8 mouse cellular contexts compared by ENCODE assay signal in the genomic region with DNA sequence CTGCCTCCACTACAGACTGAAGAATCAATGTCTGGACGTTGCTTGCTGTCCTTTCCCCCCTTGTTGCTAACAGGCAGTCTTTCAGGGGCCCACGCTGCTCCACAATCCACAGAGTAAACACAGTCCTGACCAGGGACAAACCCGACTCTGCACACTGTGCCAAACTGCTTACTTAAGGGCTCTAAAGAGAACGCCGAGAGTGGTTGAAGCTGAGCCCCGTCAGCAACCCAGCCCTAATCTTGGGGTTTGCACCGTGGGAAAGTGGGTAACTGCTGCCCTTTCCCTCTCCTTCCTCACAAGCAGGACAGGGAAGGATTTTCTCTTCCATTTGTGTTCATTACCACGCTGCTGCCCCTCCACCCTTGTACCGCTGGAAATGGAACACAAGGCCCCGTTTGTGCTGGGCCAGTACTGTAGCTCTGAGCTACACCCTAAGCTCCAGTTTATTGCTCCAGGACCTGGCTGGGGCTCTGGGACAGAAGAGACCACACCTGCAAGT.
DNase-seq lines count a peak whose midpoint lies in the region; ATAC-seq and TF ChIP-seq lines count a peak whose summit lies in the region.

No protein-coding gene starts in this region.

- DNase-seq in kidney, postnatal 25 days, result no peak
- DNase-seq in limb, embryonic 14.5 days (ENCODE audit: low spot score), result peak; percentile 32
- DNase-seq in cerebellum, adult 9-11 months, result no peak
- no peak for DNase-seq in left cerebral cortex, postnatal 25 days (ENCODE audit: low spot score in 2 of 2)
- DNase-seq in frontal cortex, postnatal 25 days (ENCODE audit: low spot score in 2 of 2), result no peak

- H3K9me3 ChIP-seq in kidney, embryonic 15.5 days (replicated peaks), result no peaks in the 10 kb centered on the region
- no peaks in the 10 kb centered on the region for H3K9me3 ChIP-seq in embryonic facial prominence, embryonic 12.5 days
- H3K9me3 ChIP-seq in limb, embryonic 14.5 days (ENCODE audit: control insufficient read depth, low read length), result no peaks in the 10 kb centered on the region

- intact Hi-C loops in left cerebral cortex, postnatal 25 days (cut with DNase I), result no loop called here

- 22% methylated on average over 10 of the region's 10 CpGs for WGBS in kidney, embryonic 15.5 days
- WGBS in embryonic facial prominence, embryonic 12.5 days, result 16% methylated on average over 10 of the region's 10 CpGs
- WGBS in limb, embryonic 14.5 days, result 31% methylated on average over 10 of the region's 10 CpGs
- WGBS in small intestine, adult 2 months, result 10% methylated on average over 10 of the region's 10 CpGs

- no peak overlapping the region for H3K4me3 ChIP-seq in kidney, embryonic 15.5 days (replicated peaks)
- no peak overlapping the region for H3K4me3 ChIP-seq in embryonic facial prominence, embryonic 12.5 days
- H3K4me3 ChIP-seq in limb, embryonic 14.5 days (replicated peaks; ENCODE audit: low read length), result no peak overlapping the region
- H3K4me3 ChIP-seq in small intestine, adult 2 months (ENCODE audit: low read depth, low read length), result no peak overlapping the region; the same call in 1 of the 2 replicates

- no peak for TF ChIP-seq CTCF in small intestine, adult 2 months (IDR thresholded peaks at IDR 0.05; ENCODE audit: extremely low read depth, insufficient read length, insufficient replicate concordance, low read depth, low read length)

- H3K9ac ChIP-seq in kidney, embryonic 15.5 days, result no peak overlapping the region
- 0 out of 2 replicates have a peak overlapping the region, but pooled peaks have one; percentile 0 for H3K9ac ChIP-seq in embryonic facial prominence, embryonic 12.5 days
- H3K9ac ChIP-seq in limb, embryonic 14.5 days (ENCODE audit: low read depth, low read length, severe bottlenecking), result peak overlapping the region; percentile 38; the same call in 1 of the 2 replicates

- H3K36me3 ChIP-seq in kidney, embryonic 15.5 days, result no peaks in the 10 kb centered on the region
- H3K36me3 ChIP-seq in embryonic facial prominence, embryonic 12.5 days, result no peaks in the 10 kb centered on the region
- no peaks in the 10 kb centered on the region for H3K36me3 ChIP-seq in limb, embryonic 14.5 days (ENCODE audit: control insufficient read depth, insufficient read depth, low read length)
- H3K36me3 ChIP-seq in small intestine, adult 2 months (ENCODE audit: control insufficient read depth, insufficient read depth, low read length), result no peaks in the 10 kb centered on the region

- peak overlapping the region; percentile 94 for H3K27ac ChIP-seq in kidney, embryonic 15.5 days
- H3K27ac ChIP-seq in embryonic facial prominence, embryonic 12.5 days, result peak overlapping the region; percentile 86
- H3K27ac ChIP-seq in limb, embryonic 14.5 days (replicated peaks; ENCODE audit: low read depth, low read length), result peak overlapping the region; percentile 87
- peak overlapping the region; percentile 90 for H3K27ac ChIP-seq in small intestine, adult 2 months (ENCODE audit: insufficient read depth, low read depth, low read length)

- ATAC-seq in kidney, embryonic 15.5 days (replicated peaks; ENCODE audit: low FRiP score), result no peak
- 0 out of 2 replicates have a peak, but pooled peaks have one; percentile 37 for ATAC-seq in embryonic facial prominence, embryonic 12.5 days (ENCODE audit: insufficient number of reproducible peaks, insufficient read depth, low FRiP score, low TSS enrichment)
- ATAC-seq in limb, embryonic 14.5 days (ENCODE audit: low FRiP score, low read depth), result peak; percentile 51

- no peaks in the 10 kb centered on the region for H3K27me3 ChIP-seq in kidney, embryonic 15.5 days
- H3K27me3 ChIP-seq in embryonic facial prominence, embryonic 12.5 days, result no peaks in the 10 kb centered on the region
- H3K27me3 ChIP-seq in limb, embryonic 14.5 days (ENCODE audit: control insufficient read depth, insufficient read depth, low read length), result no peaks in the 10 kb centered on the region
- H3K27me3 ChIP-seq in small intestine, adult 2 months (ENCODE audit: control insufficient read depth, insufficient read depth, low read length), result no peaks in the 10 kb centered on the region

- H3K4me2 ChIP-seq in kidney, embryonic 15.5 days, result 0 out of 2 replicates have a peak overlapping the region, but pooled peaks have one; percentile 1
- peak overlapping the region; percentile 25; the same call in 1 of the 2 replicates for H3K4me2 ChIP-seq in embryonic facial prominence, embryonic 12.5 days (replicated peaks)
- H3K4me2 ChIP-seq in limb, embryonic 14.5 days (replicated peaks; ENCODE audit: low read depth, low read length, severe bottlenecking), result peak overlapping the region; percentile 37

- no peak for TF ChIP-seq POLR2A in limb, embryonic 14.5 days (IDR thresholded peaks at IDR 0.05; ENCODE audit: borderline replicate concordance, extremely low read depth, insufficient read depth, insufficient read length)
- TF ChIP-seq POLR2A in small intestine, adult 2 months (IDR thresholded peaks at IDR 0.05; ENCODE audit: low read depth, low read length), result no peak

- H3K4me1 ChIP-seq in kidney, embryonic 15.5 days, result peaks cover 36% of the 10 kb centered on the region
- peaks cover 38% of the 10 kb centered on the region for H3K4me1 ChIP-seq in embryonic facial prominence, embryonic 12.5 days
- peaks cover 31% of the 10 kb centered on the region for H3K4me1 ChIP-seq in limb, embryonic 14.5 days (ENCODE audit: control insufficient read depth, insufficient read depth, low read length)
- H3K4me1 ChIP-seq in small intestine, adult 2 months (ENCODE audit: control insufficient read depth, insufficient read depth, insufficient read length, low read length), result peaks cover 25% of the 10 kb centered on the region
